Mouse (Mus musculus): ENCODE measurements at regions not wholly inside any gene's neighbourhood (a gene's known extent, or its start where the extent isn't known, plus 50 kb on each side); places are given as distances from the start of the nearest gene placed in this dataset. TPM values are rescaled to one million over a fixed set of nuclear protein-coding genes. Genes with fewer than 3 reads are reported as not detected.

GRCm38 (mm10) chr1:144926136-144926535, 150.9 kb upstream of the Rgs18 start:
- Histone ChIP-seq H3K27ac (replicated peaks) (no peak overlapping the region), H3K36me3 (replicated peaks) (no peaks in the 10 kb centered on the region), H3K4me3 (replicated peaks) (no peak overlapping the region), H3K9ac (no peak overlapping the region), H3K9me3 (replicated peaks) (no peaks in the 10 kb centered on the region), H3K4me2 (no peak overlapping the region), H3K27me3 (no peaks in the 10 kb centered on the region), H3K4me1 (replicated peaks) (no peaks in the 10 kb centered on the region)
- 50% methylated on average over 2 of the region's 2 CpGs for WGBS (ENCODE audit: insufficient replicate concordance)
- no peak for ATAC-seq (ENCODE audit: insufficient read depth)

- H3K9ac ChIP-seq: no peak overlapping the region
- no peak for ATAC-seq (ENCODE audit: insufficient read depth)
- H3K36me3 ChIP-seq (replicated peaks): no peaks in the 10 kb centered on the region
- no peak overlapping the region for H3K4me2 ChIP-seq
- H3K4me3 ChIP-seq (replicated peaks): no peak overlapping the region
- H3K9me3 ChIP-seq (replicated peaks): no peaks in the 10 kb centered on the region
- no peaks in the 10 kb centered on the region for H3K27me3 ChIP-seq
- WGBS (ENCODE audit: insufficient replicate concordance): 68% methylated on average over 5 of the region's 5 CpGs
- H3K27ac ChIP-seq (replicated peaks): no peak overlapping the region
- no peaks in the 10 kb centered on the region for H3K4me1 ChIP-seq (replicated peaks)
Observed at GRCm38 (mm10) chr1:144916568-144916967, 141.3 kb upstream of the Rgs18 start.

GRCm38 (mm10) chr1:144902987-144903386, 127.8 kb upstream of the Rgs18 start:
- ATAC-seq (ENCODE audit: insufficient read depth): no peak
- H3K4me1 ChIP-seq (replicated peaks): no peaks in the 10 kb centered on the region
- H3K4me3 ChIP-seq (replicated peaks): no peak overlapping the region
- H3K9me3 ChIP-seq (replicated peaks): no peaks in the 10 kb centered on the region
- no peak overlapping the region for H3K27ac ChIP-seq (replicated peaks)
- H3K4me2 ChIP-seq: no peak overlapping the region
- no peaks in the 10 kb centered on the region for H3K27me3 ChIP-seq
- 25% methylated on average over 3 of the region's 3 CpGs for WGBS (ENCODE audit: insufficient replicate concordance)
- no peak overlapping the region for H3K9ac ChIP-seq
- no peaks in the 10 kb centered on the region for H3K36me3 ChIP-seq (replicated peaks)

GRCm38 (mm10) chr1:144883633-144884032, 108.4 kb upstream of the Rgs18 start:
- Histone ChIP-seq H3K36me3 (replicated peaks) (no peaks in the 10 kb centered on the region), H3K9ac (no peak overlapping the region), H3K27ac (replicated peaks) (no peak overlapping the region), H3K4me2 (no peak overlapping the region), H3K27me3 (no peaks in the 10 kb centered on the region), H3K4me1 (replicated peaks) (no peaks in the 10 kb centered on the region), H3K9me3 (replicated peaks) (no peaks in the 10 kb centered on the region), H3K4me3 (replicated peaks) (no peak overlapping the region)
- ATAC-seq (ENCODE audit: insufficient read depth): no peak
- WGBS (ENCODE audit: insufficient replicate concordance): 72% methylated on average over 2 of the region's 2 CpGs

GRCm38 (mm10) chr1:144862133-144862532, 86.9 kb upstream of the Rgs18 start:
- Histone ChIP-seq H3K9ac (no peak overlapping the region), H3K4me2 (no peak overlapping the region), H3K4me1 (replicated peaks) (no peaks in the 10 kb centered on the region), H3K27me3 (no peaks in the 10 kb centered on the region), H3K27ac (replicated peaks) (no peak overlapping the region), H3K9me3 (replicated peaks) (no peaks in the 10 kb centered on the region), H3K36me3 (replicated peaks) (no peaks in the 10 kb centered on the region), H3K4me3 (replicated peaks) (no peak overlapping the region)
- 67% methylated on average over 1 of the region's 1 CpGs for WGBS (ENCODE audit: insufficient replicate concordance)
- no peak for ATAC-seq (ENCODE audit: insufficient read depth)

Small RNA genes lying in the stretch of these regions (microRNA-seq; reads per million reads assigned to microRNA genes)
- not detected for gene Gm25708

Data from liver, embryonic 15.5 days (tissue).